Mouse (Mus musculus): ENCODE measurements around the gene Usp50. TPM values are rescaled to one million over a fixed set of nuclear protein-coding genes. Genes with fewer than 3 reads are reported as not detected.

Gene Usp50
- polyA plus RNA-seq (2016; fragmentation: Nextera tagmentation; extraction: Ambion mirVana) = 3.2 and 3.3 TPM in 2 replicates

GRCm38 (mm10) chr2:126783370-126783769, at the start of gene Usp50:
Usp50 (minus strand) TSS chr2:126783470.
- H3K27ac ChIP-seq = no peak within 1 kb of the TSS
- H3K4me2 ChIP-seq (replicated peaks) = no peak within 1 kb of the TSS
- no peak within 1 kb of the TSS for H3K9ac ChIP-seq
- ATAC-seq (ENCODE audit: low FRiP score) = no peak
- H3K9me3 ChIP-seq (replicated peaks) = no peaks in the 10 kb centered on the region
- no peaks in the 10 kb centered on the region for H3K27me3 ChIP-seq
- no peaks in the 10 kb centered on the region for H3K4me1 ChIP-seq
- 65% methylated on average over 4 of the region's 4 CpGs for WGBS
- H3K4me3 ChIP-seq = no peak within 1 kb of the TSS
- no peaks in the 10 kb centered on the region for H3K36me3 ChIP-seq

- H3K4me3 ChIP-seq = no peak overlapping the region
- WGBS = 95% methylated on average over 2 of the region's 2 CpGs
- H3K9ac ChIP-seq = no peak overlapping the region
- no peaks in the 10 kb centered on the region for H3K4me1 ChIP-seq
- H3K4me2 ChIP-seq (replicated peaks) = no peak overlapping the region
- ATAC-seq (ENCODE audit: low FRiP score) = no peak
- no peaks in the 10 kb centered on the region for H3K9me3 ChIP-seq (replicated peaks)
- H3K27ac ChIP-seq = no peak overlapping the region
- H3K27me3 ChIP-seq = no peaks in the 10 kb centered on the region
- H3K36me3 ChIP-seq = peaks cover 42% of the 10 kb centered on the region
These were observed 34.1 kb upstream of the Usp50 start for GRCm38 (mm10) chr2:126817414-126817813.

DNA sequence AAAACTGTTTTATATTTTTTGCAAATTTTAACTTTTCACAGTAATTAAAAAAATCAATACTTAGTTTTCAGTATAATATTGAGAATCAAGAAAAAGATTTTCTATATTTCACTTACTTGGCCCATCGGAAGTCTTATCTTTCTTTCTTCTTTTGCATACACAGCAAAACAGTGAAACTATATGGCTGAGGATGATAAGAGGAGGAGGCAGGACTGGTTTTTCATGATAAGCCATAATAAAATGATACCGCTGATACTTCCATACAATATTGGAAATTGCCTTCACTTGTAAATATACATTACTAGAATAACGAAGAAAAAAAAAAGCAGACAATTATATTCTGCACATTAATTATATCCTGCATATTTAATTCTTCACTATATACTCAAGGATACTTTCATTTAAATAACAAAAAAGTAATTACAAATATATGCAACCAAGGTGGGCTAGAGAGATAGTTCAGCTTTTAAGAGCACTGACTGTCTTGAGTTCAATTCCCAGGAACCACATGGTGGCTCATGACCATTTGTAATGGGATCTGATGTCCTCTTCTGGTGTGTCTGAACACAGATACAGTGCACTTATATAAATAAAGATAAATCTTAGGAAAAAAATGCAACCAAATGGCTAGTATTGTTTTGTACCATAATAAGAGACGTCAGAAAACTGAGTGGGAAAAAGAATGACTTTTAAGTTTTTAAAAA, 33.5 kb upstream of the Usp50 start:
- no peak overlapping the region for H3K4me2 ChIP-seq (replicated peaks)
- no peaks in the 10 kb centered on the region for H3K4me1 ChIP-seq
- no peaks in the 10 kb centered on the region for H3K9me3 ChIP-seq (replicated peaks)
- H3K4me3 ChIP-seq = no peak overlapping the region
- no peaks in the 10 kb centered on the region for H3K27me3 ChIP-seq
- no peak for ATAC-seq (ENCODE audit: low FRiP score)
- WGBS = 93% methylated on average over 4 of the region's 4 CpGs
- H3K36me3 ChIP-seq = peaks cover 45% of the 10 kb centered on the region
- H3K9ac ChIP-seq = no peak overlapping the region
- no peak overlapping the region for H3K27ac ChIP-seq

DNA sequence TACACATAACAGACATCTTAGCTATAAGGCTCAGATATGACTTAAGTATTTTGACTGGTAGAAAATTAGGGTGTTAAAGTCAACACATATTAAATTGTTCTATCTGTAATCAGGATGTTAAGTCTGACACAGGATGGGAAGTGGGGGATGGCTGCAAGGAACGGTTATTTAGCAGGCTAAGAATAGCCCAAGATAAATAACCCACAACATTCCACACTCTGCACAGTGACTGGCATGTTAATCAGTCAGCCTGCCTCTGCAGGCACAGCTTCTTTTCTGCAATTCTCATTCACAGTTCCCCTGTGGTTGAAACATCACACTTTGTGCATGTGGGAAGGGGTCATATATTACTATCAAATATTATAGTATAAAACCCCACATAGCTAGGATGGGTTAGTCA, 32.6 kb upstream of the Usp50 start:
- ATAC-seq (ENCODE audit: low FRiP score) = no peak
- no peak overlapping the region for H3K27ac ChIP-seq
- H3K27me3 ChIP-seq = no peaks in the 10 kb centered on the region
- no peak overlapping the region for H3K9ac ChIP-seq
- H3K9me3 ChIP-seq (replicated peaks) = no peaks in the 10 kb centered on the region
- H3K4me1 ChIP-seq = no peaks in the 10 kb centered on the region
- 30% methylated on average over 1 of the region's 1 CpGs for WGBS
- H3K36me3 ChIP-seq = peaks cover 49% of the 10 kb centered on the region
- H3K4me2 ChIP-seq (replicated peaks) = no peak overlapping the region
- H3K4me3 ChIP-seq = no peak overlapping the region

- no peak overlapping the region for H3K4me2 ChIP-seq (replicated peaks)
- H3K27me3 ChIP-seq = no peaks in the 10 kb centered on the region
- H3K36me3 ChIP-seq = peaks cover 41% of the 10 kb centered on the region
- no peak overlapping the region for H3K27ac ChIP-seq
- H3K4me3 ChIP-seq = no peak overlapping the region
- H3K9ac ChIP-seq = no peak overlapping the region
- H3K4me1 ChIP-seq = no peaks in the 10 kb centered on the region
- no peak for ATAC-seq (ENCODE audit: low FRiP score)
- WGBS = 92% methylated on average over 3 of the region's 3 CpGs
- no peaks in the 10 kb centered on the region for H3K9me3 ChIP-seq (replicated peaks)
These were observed 18.7 kb upstream of the Usp50 start for GRCm38 (mm10) chr2:126801980-126802379.

DNA sequence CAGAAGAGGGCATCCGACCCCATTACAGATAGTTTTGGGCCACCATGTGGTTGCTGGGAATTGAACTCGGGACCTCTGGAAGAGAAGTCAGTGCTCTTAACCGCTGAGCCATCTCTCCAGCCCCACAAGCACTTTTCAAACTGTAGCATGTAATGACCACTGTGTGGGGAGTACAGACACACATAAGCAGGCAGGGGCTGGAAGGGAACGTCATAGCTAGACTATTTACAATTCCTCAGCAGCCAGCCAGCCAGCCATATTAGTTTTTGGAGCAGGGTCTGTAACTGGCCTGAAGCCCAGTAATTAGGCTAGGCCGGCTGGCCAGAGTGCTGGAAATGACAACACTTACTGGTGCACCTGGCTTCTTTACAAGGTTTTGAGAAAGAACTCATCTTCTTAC, 15.2 kb upstream of the Usp50 start:
- peaks cover 52% of the 10 kb centered on the region for H3K36me3 ChIP-seq
- no peak overlapping the region for H3K9ac ChIP-seq
- H3K4me2 ChIP-seq (replicated peaks) = no peak overlapping the region
- no peaks in the 10 kb centered on the region for H3K9me3 ChIP-seq (replicated peaks)
- no peaks in the 10 kb centered on the region for H3K27me3 ChIP-seq
- no peak overlapping the region for H3K4me3 ChIP-seq
- H3K27ac ChIP-seq = no peak overlapping the region
- H3K4me1 ChIP-seq = no peaks in the 10 kb centered on the region
- ATAC-seq (ENCODE audit: low FRiP score) = no peak
- 93% methylated on average over 5 of the region's 5 CpGs for WGBS

- Histone ChIP-seq H3K4me1 (no peaks in the 10 kb centered on the region), H3K36me3 (peaks cover 62% of the 10 kb centered on the region), H3K27ac (no peak overlapping the region), H3K9ac (no peak overlapping the region), H3K4me3 (no peak overlapping the region), H3K9me3 (replicated peaks) (no peaks in the 10 kb centered on the region), H3K27me3 (no peaks in the 10 kb centered on the region), H3K4me2 (replicated peaks) (no peak overlapping the region)
- 85% methylated on average over 3 of the region's 3 CpGs for WGBS
- no peak for ATAC-seq (ENCODE audit: low FRiP score)
These were observed 12.4 kb upstream of the Usp50 start for GRCm38 (mm10) chr2:126795708-126796107.

- 79% methylated on average over 5 of the region's 5 CpGs for WGBS
- Histone ChIP-seq H3K9me3 (replicated peaks) (no peaks in the 10 kb centered on the region), H3K4me2 (replicated peaks) (no peak overlapping the region), H3K27me3 (no peaks in the 10 kb centered on the region), H3K4me3 (no peak overlapping the region), H3K4me1 (no peaks in the 10 kb centered on the region), H3K36me3 (peaks cover 53% of the 10 kb centered on the region), H3K9ac (no peak overlapping the region), H3K27ac (no peak overlapping the region)
- ATAC-seq (ENCODE audit: low FRiP score) = no peak
These were observed 9.3 kb upstream of the Usp50 start for GRCm38 (mm10) chr2:126792611-126793010.

DNA sequence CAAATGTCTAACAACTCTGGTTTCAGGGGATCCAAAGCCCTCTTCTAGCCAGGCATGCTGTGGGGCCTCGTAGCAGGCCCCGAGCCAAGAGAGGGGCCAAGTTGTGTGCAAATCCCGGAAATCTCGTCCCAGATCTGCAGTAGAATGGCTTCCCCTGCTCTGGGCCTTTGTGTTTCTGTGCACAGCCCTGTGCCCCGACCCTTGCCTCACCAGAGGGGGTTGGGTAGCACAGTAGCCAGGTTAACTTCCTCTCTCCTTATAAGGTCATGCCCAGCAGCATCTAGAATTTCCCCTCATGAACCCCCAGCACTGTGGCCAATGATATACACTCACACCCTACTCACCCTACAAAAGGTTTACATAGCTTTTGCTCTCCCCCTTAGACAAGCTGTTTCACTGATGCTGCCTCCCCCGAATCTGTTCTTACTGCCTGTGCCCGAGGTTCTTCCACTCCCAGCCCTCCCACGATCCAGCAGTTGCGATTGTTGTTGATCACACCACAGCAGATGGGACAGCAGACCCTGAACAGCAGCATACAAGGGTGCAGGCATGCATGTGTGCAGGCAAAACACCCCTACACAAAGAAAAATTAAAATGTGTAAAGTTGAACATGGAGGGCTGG, 4.6 kb upstream of the Usp50 start:
- WGBS = 56% methylated on average over 9 of the region's 9 CpGs
- ATAC-seq (ENCODE audit: low FRiP score) = no peak

GRCm38 (mm10) chr2:126782433-126782832, 837 bp downstream of the Usp50 start:
- no peak for ATAC-seq (ENCODE audit: low FRiP score)
- 74% methylated on average over 3 of the region's 3 CpGs for WGBS
- no peak overlapping the region for H3K4me2 ChIP-seq (replicated peaks)

More for the DNA sequence above, 4.6 kb upstream of the Usp50 start:
- Histone ChIP-seq H3K27me3 (no peaks in the 10 kb centered on the region), H3K4me2 (replicated peaks) (no peak overlapping the region), H3K9ac (no peak overlapping the region), H3K9me3 (replicated peaks) (no peaks in the 10 kb centered on the region), H3K36me3 (peaks cover 25% of the 10 kb centered on the region), H3K4me1 (no peaks in the 10 kb centered on the region), H3K4me3 (no peak overlapping the region), H3K27ac (no peak overlapping the region)

DNA sequence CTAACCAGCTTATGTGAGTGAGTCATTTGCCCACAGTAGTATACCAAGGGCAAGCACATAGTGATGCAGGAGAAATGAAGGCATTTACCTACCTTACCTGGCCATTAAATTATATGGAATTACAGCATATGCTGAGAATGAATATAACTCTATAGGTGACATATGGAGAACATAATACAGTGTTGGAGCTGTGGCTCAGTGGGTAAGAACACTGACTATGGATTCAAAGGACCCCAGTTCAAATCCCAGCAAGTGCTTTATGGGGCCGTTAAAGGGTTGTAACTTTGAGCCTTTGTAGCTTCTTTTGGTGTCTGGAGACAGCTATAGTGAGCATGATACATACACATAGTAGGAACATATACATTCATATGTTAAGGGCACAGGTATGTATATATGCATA, 1.8 kb downstream of the Usp50 start:
- Histone ChIP-seq H3K36me3 (no peaks in the 10 kb centered on the region), H3K4me2 (replicated peaks) (no peak overlapping the region), H3K27me3 (no peaks in the 10 kb centered on the region), H3K9me3 (replicated peaks) (no peaks in the 10 kb centered on the region), H3K4me3 (no peak overlapping the region), H3K27ac (no peak overlapping the region), H3K4me1 (no peaks in the 10 kb centered on the region), H3K9ac (no peak overlapping the region)
- 96% methylated on average over 1 of the region's 1 CpGs for WGBS
- ATAC-seq (ENCODE audit: low FRiP score) = no peak

More at GRCm38 (mm10) chr2:126782433-126782832, 837 bp downstream of the Usp50 start:
- Histone ChIP-seq H3K9ac (no peak overlapping the region), H3K27me3 (no peaks in the 10 kb centered on the region), H3K27ac (no peak overlapping the region), H3K9me3 (replicated peaks) (no peaks in the 10 kb centered on the region), H3K36me3 (no peaks in the 10 kb centered on the region), H3K4me3 (no peak overlapping the region), H3K4me1 (no peaks in the 10 kb centered on the region)

GRCm38 (mm10) chr2:126780286-126780685, 3.0 kb downstream of the Usp50 start:
- H3K27me3 ChIP-seq = no peaks in the 10 kb centered on the region
- H3K4me2 ChIP-seq (replicated peaks) = no peak overlapping the region
- no peak for ATAC-seq (ENCODE audit: low FRiP score)
- H3K36me3 ChIP-seq = no peaks in the 10 kb centered on the region
- H3K4me1 ChIP-seq = no peaks in the 10 kb centered on the region
- no peak overlapping the region for H3K4me3 ChIP-seq
- 84% methylated on average over 10 of the region's 10 CpGs for WGBS
- H3K27ac ChIP-seq = no peak overlapping the region
- no peaks in the 10 kb centered on the region for H3K9me3 ChIP-seq (replicated peaks)
- H3K9ac ChIP-seq = no peak overlapping the region

DNA sequence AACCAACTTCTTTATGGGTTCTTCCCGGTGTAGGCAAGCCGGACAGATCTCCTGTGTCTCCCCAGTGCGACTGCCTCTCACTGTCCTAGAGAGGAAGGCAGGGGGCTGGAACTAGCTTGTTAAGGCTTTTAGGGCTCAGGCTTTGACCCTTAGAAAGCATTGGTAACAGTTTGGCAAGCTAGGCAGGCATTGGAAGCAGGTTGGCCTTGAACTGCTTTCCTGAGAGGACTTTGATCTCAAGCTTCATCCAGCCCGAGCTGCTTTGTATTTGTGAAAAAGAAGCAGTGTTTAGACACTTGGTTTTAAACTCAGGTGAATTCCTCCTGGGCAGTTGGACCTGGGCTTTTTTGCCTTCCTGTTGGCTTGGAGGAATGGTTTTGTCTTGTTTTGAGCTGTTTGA, 4.5 kb downstream of the Usp50 start:
- no peak overlapping the region for H3K4me3 ChIP-seq
- 93% methylated on average over 4 of the region's 4 CpGs for WGBS
- H3K27ac ChIP-seq = no peak overlapping the region
- H3K27me3 ChIP-seq = no peaks in the 10 kb centered on the region
- H3K4me2 ChIP-seq (replicated peaks) = no peak overlapping the region
- ATAC-seq (ENCODE audit: low FRiP score) = no peak
- H3K9me3 ChIP-seq (replicated peaks) = no peaks in the 10 kb centered on the region
- H3K9ac ChIP-seq = no peak overlapping the region
- H3K4me1 ChIP-seq = no peaks in the 10 kb centered on the region
- H3K36me3 ChIP-seq = no peaks in the 10 kb centered on the region
